Mouse (Mus musculus): ENCODE data around the gene Sipa1l1.

Sipa1l1 gene

GRCm38 (mm10) chr12:82247371-82248258 is 78.5 kb downstream of the Sipa1l1 start:
- DNase-seq (ENCODE audit: low spot score in 2 of 2) = no peak

GRCm38 (mm10) chr12:82248501-82248900 is 79.4 kb downstream of the Sipa1l1 start:
- no peak for DNase-seq (ENCODE audit: low spot score in 2 of 2)

- no peak for DNase-seq (ENCODE audit: low spot score in 2 of 2)
These were observed 82.2 kb downstream of the Sipa1l1 start for GRCm38 (mm10) chr12:82251328-82251727.

- DNase-seq (ENCODE audit: low spot score in 2 of 2) = no peak
These were observed 85.0 kb downstream of the Sipa1l1 start for GRCm38 (mm10) chr12:82254076-82254475.

GRCm38 (mm10) chr12:82256012-82256411 is 86.9 kb downstream of the Sipa1l1 start:
- no peak for DNase-seq (ENCODE audit: low spot score in 2 of 2)

GRCm38 (mm10) chr12:82256921-82257500 is 87.9 kb downstream of the Sipa1l1 start:
- no peak for DNase-seq (ENCODE audit: low spot score in 2 of 2)

- DNase-seq (ENCODE audit: low spot score in 2 of 2) = no peak
These were observed 89.1 kb downstream of the Sipa1l1 start for GRCm38 (mm10) chr12:82257994-82258785.

GRCm38 (mm10) chr12:82263443-82263842 is 94.3 kb downstream of the Sipa1l1 start:
- no peak for DNase-seq (ENCODE audit: low spot score in 2 of 2)

- no peak for DNase-seq (ENCODE audit: low spot score in 2 of 2)
These were observed 95.1 kb downstream of the Sipa1l1 start for GRCm38 (mm10) chr12:82264083-82264851.

- no peak for DNase-seq (ENCODE audit: low spot score in 2 of 2)
These were observed 96.5 kb downstream of the Sipa1l1 start for GRCm38 (mm10) chr12:82265335-82266274.

- no peak for DNase-seq (ENCODE audit: low spot score in 2 of 2)
These were observed 102.3 kb downstream of the Sipa1l1 start for GRCm38 (mm10) chr12:82271447-82271846.

- no peak for DNase-seq (ENCODE audit: low spot score in 2 of 2)
These were observed 104.4 kb downstream of the Sipa1l1 start for GRCm38 (mm10) chr12:82273503-82273902.

- no peak for DNase-seq (ENCODE audit: low spot score in 2 of 2)
These were observed 105.5 kb downstream of the Sipa1l1 start for GRCm38 (mm10) chr12:82274576-82274975.

GRCm38 (mm10) chr12:82275767-82276166 is 106.6 kb downstream of the Sipa1l1 start:
- DNase-seq (ENCODE audit: low spot score in 2 of 2) = no peak

GRCm38 (mm10) chr12:82276591-82276990 is 107.5 kb downstream of the Sipa1l1 start:
- no peak for DNase-seq (ENCODE audit: low spot score in 2 of 2)

GRCm38 (mm10) chr12:82284617-82285016 is 115.5 kb downstream of the Sipa1l1 start:
- DNase-seq (ENCODE audit: low spot score in 2 of 2) = no peak

GRCm38 (mm10) chr12:82285018-82285417 is 115.9 kb downstream of the Sipa1l1 start:
- DNase-seq (ENCODE audit: low spot score in 2 of 2) = no peak

- DNase-seq (ENCODE audit: low spot score in 2 of 2) = no peak
These were observed 116.9 kb downstream of the Sipa1l1 start for GRCm38 (mm10) chr12:82286068-82286467.

GRCm38 (mm10) chr12:82286804-82287203 is 117.7 kb downstream of the Sipa1l1 start:
- no peak for DNase-seq (ENCODE audit: low spot score in 2 of 2)

- DNase-seq (ENCODE audit: low spot score in 2 of 2) = no peak
These were observed 124.6 kb downstream of the Sipa1l1 start for GRCm38 (mm10) chr12:82293545-82294247.

Measured in cerebellum, postnatal 4 days (tissue).